Mouse (Mus musculus) forebrain, embryonic 15.5 days (tissue): ENCODE measurements around the gene Fam83f. TPM values are rescaled to one million over a fixed set of nuclear protein-coding genes. Genes with fewer than 3 reads are reported as not detected.

Experiments
- ATAC-seq: fragments of 200-750 bp; cut with Nextera tagmentation; replicated peaks from 2 replicates; pipeline ENCODE4 v1.8.0; 2017; ENCODE audit warnings: mild to moderate bottlenecking, moderate TSS enrichment, moderate library complexity
- H3K27ac ChIP-seq: fragments of 300-500 bp; sonication (generic); replicated peaks from 2 replicates; pipeline ENCODE4 v1.5.1; 2015; ENCODE audit warnings: mild to moderate bottlenecking, inconsistent platforms
- H3K27me3 ChIP-seq: fragments of 300-500 bp; sonication (generic); 2 replicates; pipeline ENCODE4 v1.6.1; 2015; ENCODE audit warnings: inconsistent platforms
- H3K36me3 ChIP-seq: fragments of 300-500 bp; sonication (generic); 2 replicates; pipeline ENCODE4 v1.6.1; 2015; ENCODE audit warnings: mild to moderate bottlenecking, inconsistent platforms
- H3K4me1 ChIP-seq: fragments of 300-500 bp; sonication (generic); 2 replicates; pipeline ENCODE4 v1.6.1; 2015; ENCODE audit warnings: inconsistent platforms
- H3K4me2 ChIP-seq: fragments of 300-500 bp; sonication (generic); replicated peaks from 2 replicates; pipeline ENCODE4 v1.6.1; 2015; ENCODE audit warnings: mild to moderate bottlenecking, inconsistent platforms
- H3K4me3 ChIP-seq: fragments of 300-500 bp; sonication (generic); 2 replicates; pipeline ENCODE4 v1.5.1; 2015; ENCODE audit warnings: mild to moderate bottlenecking, inconsistent platforms
- H3K9ac ChIP-seq: fragments of 300-500 bp; sonication (generic); replicated peaks from 2 replicates; pipeline ENCODE4 v1.6.1; 2015; ENCODE audit warnings: mild to moderate bottlenecking, inconsistent platforms
- H3K9me3 ChIP-seq: fragments of 300-500 bp; sonication (generic); 2 replicates; pipeline ENCODE4 v1.6.1; 2016; ENCODE audit warnings: inconsistent platforms
- WGBS: fragments of 180-500 bp; shearing (Covaris S2); methylation state at CpG from one replicate; pipeline ENCODE4 v1.1.7; 2015; ENCODE audit warnings: mixed read lengths; 5-methylcytosine and 5-hydroxymethylcytosine counted together
- polyA plus RNA-seq: library from polyadenylated mRNA; unstranded; fragments of >200 nt; fragmentation: Nextera tagmentation; extraction: Ambion mirVana; gene quantifications from 2 replicates; pipeline ENCODE4 v1.2.1, GENCODE M21; 2015

Gene Fam83f
- polyA plus RNA-seq, 1 experiment from 2014 or later, result 0.05 TPM

GRCm38 (mm10) chr15:80697564-80697963 is 25.9 kb downstream of the Fam83f start:
- Histone ChIP-seq H3K4me1 (peaks cover 18% of the 10 kb centered on the region), H3K9me3 (no peaks in the 10 kb centered on the region), H3K4me3 (no peak overlapping the region), H3K27me3 (no peaks in the 10 kb centered on the region), H3K36me3 (no peaks in the 10 kb centered on the region), H3K27ac (no peak overlapping the region), H3K4me2 (no peak overlapping the region), H3K9ac (no peak overlapping the region)
- no peak for ATAC-seq
- 69% methylated on average over 5 of the region's 5 CpGs for WGBS

GRCm38 (mm10) chr15:80701481-80702257 is 30.0 kb downstream of the Fam83f start:
- no peak for ATAC-seq
- WGBS, result 70% methylated on average over 8 of the region's 8 CpGs
- no peak overlapping the region for H3K9ac ChIP-seq

GRCm38 (mm10) chr15:80702910-80703309 is 31.3 kb downstream of the Fam83f start:
- H3K4me2 ChIP-seq, result no peak overlapping the region
- H3K4me1 ChIP-seq, result peaks cover 22% of the 10 kb centered on the region
- no peak for ATAC-seq
- H3K27me3 ChIP-seq, result no peaks in the 10 kb centered on the region
- no peaks in the 10 kb centered on the region for H3K9me3 ChIP-seq
- no peak overlapping the region for H3K27ac ChIP-seq
- H3K4me3 ChIP-seq, result no peak overlapping the region
- no peaks in the 10 kb centered on the region for H3K36me3 ChIP-seq
- H3K9ac ChIP-seq, result no peak overlapping the region
- 83% methylated on average over 5 of the region's 5 CpGs for WGBS

More at GRCm38 (mm10) chr15:80701481-80702257, 30.0 kb downstream of the Fam83f start:
- Histone ChIP-seq H3K4me3 (no peak overlapping the region), H3K4me2 (no peak overlapping the region), H3K27ac (no peak overlapping the region), H3K9me3 (no peaks in the 10 kb centered on the region), H3K36me3 (no peaks in the 10 kb centered on the region), H3K4me1 (peaks cover 10% of the 10 kb centered on the region), H3K27me3 (no peaks in the 10 kb centered on the region)

- 77% methylated on average over 2 of the region's 2 CpGs for WGBS
- H3K9me3 ChIP-seq, result no peaks in the 10 kb centered on the region
Observed at GRCm38 (mm10) chr15:80703495-80703894, 31.8 kb downstream of the Fam83f start.

GRCm38 (mm10) chr15:80704267-80704666 is 32.6 kb downstream of the Fam83f start:
- Histone ChIP-seq H3K4me3 (no peak overlapping the region), H3K9ac (no peak overlapping the region), H3K4me2 (no peak overlapping the region), H3K27ac (no peak overlapping the region), H3K36me3 (no peaks in the 10 kb centered on the region), H3K27me3 (no peaks in the 10 kb centered on the region), H3K9me3 (no peaks in the 10 kb centered on the region), H3K4me1 (peaks cover 24% of the 10 kb centered on the region)
- 2% methylated on average over 7 of the region's 7 CpGs for WGBS
- ATAC-seq, result peak; percentile 83

More at GRCm38 (mm10) chr15:80703495-80703894, 31.8 kb downstream of the Fam83f start:
- H3K4me1 ChIP-seq, result peaks cover 23% of the 10 kb centered on the region
- no peak overlapping the region for H3K9ac ChIP-seq
- H3K4me2 ChIP-seq, result no peak overlapping the region
- H3K36me3 ChIP-seq, result no peaks in the 10 kb centered on the region
- H3K27me3 ChIP-seq, result no peaks in the 10 kb centered on the region
- no peak overlapping the region for H3K4me3 ChIP-seq
- H3K27ac ChIP-seq, result no peak overlapping the region
- no peak for ATAC-seq

GRCm38 (mm10) chr15:80705828-80706549 is 34.3 kb downstream of the Fam83f start:
- ATAC-seq, result no peak
- peak overlapping the region; percentile 26 for H3K4me3 ChIP-seq

GRCm38 (mm10) chr15:80706596-80706995 is 34.9 kb downstream of the Fam83f start:
- no peak for ATAC-seq
- Histone ChIP-seq H3K27ac (peak overlapping the region; percentile 68), H3K4me1 (peaks cover 35% of the 10 kb centered on the region), H3K27me3 (no peaks in the 10 kb centered on the region), H3K36me3 (no peaks in the 10 kb centered on the region), H3K9me3 (no peaks in the 10 kb centered on the region), H3K4me2 (peak overlapping the region; percentile 42), H3K4me3 (peak overlapping the region; percentile 26), H3K9ac (peak overlapping the region; percentile 18; the same call in 1 of the 2 replicates)
- WGBS, result 20% methylated on average over 11 of the region's 11 CpGs

More at GRCm38 (mm10) chr15:80705828-80706549, 34.3 kb downstream of the Fam83f start:
- peak overlapping the region; percentile 68 for H3K27ac ChIP-seq
- H3K27me3 ChIP-seq, result no peaks in the 10 kb centered on the region
- H3K4me1 ChIP-seq, result peaks cover 35% of the 10 kb centered on the region
- H3K4me2 ChIP-seq, result peak overlapping the region; percentile 42
- H3K9ac ChIP-seq, result peak overlapping the region; percentile 18; the same call in 1 of the 2 replicates
- H3K36me3 ChIP-seq, result no peaks in the 10 kb centered on the region
- H3K9me3 ChIP-seq, result no peaks in the 10 kb centered on the region
- WGBS, result 25% methylated on average over 18 of the region's 18 CpGs

- H3K27me3 ChIP-seq, result no peaks in the 10 kb centered on the region
- ATAC-seq, result no peak
- H3K9me3 ChIP-seq, result no peaks in the 10 kb centered on the region
- no peak overlapping the region for H3K9ac ChIP-seq
- peak overlapping the region; percentile 68 for H3K27ac ChIP-seq
- WGBS, result 33% methylated on average over 8 of the region's 8 CpGs
- no peaks in the 10 kb centered on the region for H3K36me3 ChIP-seq
- H3K4me2 ChIP-seq, result peak overlapping the region; percentile 42; the same call in 1 of the 2 replicates
- H3K4me3 ChIP-seq, result no peak overlapping the region
- peaks cover 37% of the 10 kb centered on the region for H3K4me1 ChIP-seq
Observed at GRCm38 (mm10) chr15:80707088-80707487, 35.4 kb downstream of the Fam83f start.

- Histone ChIP-seq H3K9me3 (no peaks in the 10 kb centered on the region), H3K27ac (peak overlapping the region; percentile 99)
- WGBS, result 32% methylated on average over 6 of the region's 6 CpGs
Observed at GRCm38 (mm10) chr15:80709593-80709992, 37.9 kb downstream of the Fam83f start.

GRCm38 (mm10) chr15:80710257-80710607 is 38.6 kb downstream of the Fam83f start:
- H3K4me2 ChIP-seq, result peak overlapping the region; percentile 42
- H3K9me3 ChIP-seq, result no peaks in the 10 kb centered on the region
- ATAC-seq, result no peak
- H3K4me3 ChIP-seq, result peak overlapping the region; percentile 100
- 17% methylated on average over 5 of the region's 5 CpGs for WGBS
- no peaks in the 10 kb centered on the region for H3K36me3 ChIP-seq
- H3K27me3 ChIP-seq, result no peaks in the 10 kb centered on the region
- H3K9ac ChIP-seq, result peak overlapping the region; percentile 22; the same call in 1 of the 2 replicates
- peak overlapping the region; percentile 99 for H3K27ac ChIP-seq
- H3K4me1 ChIP-seq, result peaks cover 44% of the 10 kb centered on the region

More at GRCm38 (mm10) chr15:80709593-80709992, 37.9 kb downstream of the Fam83f start:
- no peak overlapping the region for H3K9ac ChIP-seq
- H3K4me3 ChIP-seq, result no peak overlapping the region
- H3K27me3 ChIP-seq, result no peaks in the 10 kb centered on the region
- ATAC-seq, result no peak
- H3K4me1 ChIP-seq, result peaks cover 44% of the 10 kb centered on the region
- no peak overlapping the region for H3K4me2 ChIP-seq
- no peaks in the 10 kb centered on the region for H3K36me3 ChIP-seq

- no peaks in the 10 kb centered on the region for H3K27me3 ChIP-seq
- no peaks in the 10 kb centered on the region for H3K36me3 ChIP-seq
- peak within 1 kb of the TSS; percentile 81 for H3K9ac ChIP-seq
- peak within 1 kb of the TSS; percentile 100 for H3K4me3 ChIP-seq
- H3K4me2 ChIP-seq, result peak within 1 kb of the TSS; percentile 88
- peaks cover 43% of the 10 kb centered on the region for H3K4me1 ChIP-seq
- peak within 1 kb of the TSS; percentile 99 for H3K27ac ChIP-seq
- H3K9me3 ChIP-seq, result no peaks in the 10 kb centered on the region
- WGBS, result under 1% methylated on average over 39 of the region's 39 CpGs
- peak; percentile 97 for ATAC-seq
Observed at GRCm38 (mm10) chr15:80710608-80711363, 39.1 kb downstream of the Fam83f start, which contains the start of gene Tnrc6b. Tnrc6b (plus strand) TSS chr15:80711313.
